Mouse (Mus musculus) MEL (cell line): ENCODE measurements around the gene Olfr221. TPM values are rescaled to one million over a fixed set of nuclear protein-coding genes. Genes with fewer than 3 reads are reported as not detected.

Source experiments
- DNase-seq: peaks from one replicate; pipeline ENCODE4 v3.0.0; 2011; ENCODE audit warnings: low read depth, low spot score
- H3K27ac ChIP-seq: 2 replicates; pipeline ENCODE4 v1.5.1; 2012; ENCODE audit warnings: low read depth, mild to moderate bottlenecking, control low read depth, low read length, moderate library complexity; ENCODE audit not compliant: control insufficient read depth
- H3K27me3 ChIP-seq, 2 experiments: fragments of 150-350 bp in 1 of 2; sonication (generic) in 1 of 2; 2 replicates each; pipeline ENCODE4 v1.6.1; 2012; ENCODE audit warnings: low read length in 2 of 2, mild to moderate bottlenecking in 2 of 2, improper control_type of control experiment in 1 of 2, moderate library complexity in 1 of 2; ENCODE audit not compliant: insufficient read depth in 2 of 2, control insufficient read depth in 1 of 2
- H3K36me3 ChIP-seq, 2 experiments: 2 replicates each; pipeline ENCODE4 v1.6.1; 2012 to 2014; ENCODE audit warnings: low read length in 2 of 2, improper control_type of control experiment in 1 of 2, inconsistent platforms in 1 of 2, mild to moderate bottlenecking in 1 of 2; ENCODE audit not compliant: insufficient read depth in 2 of 2, control insufficient read depth in 1 of 2
- H3K4me1 ChIP-seq, 2 experiments: fragments of 150-350 bp in 1 of 2; sonication (generic) in 1 of 2; 2 replicates each; pipeline ENCODE4 v1.6.1; 2012; ENCODE audit warnings: low read length in 2 of 2, improper control_type of control experiment in 1 of 2, mild to moderate bottlenecking in 1 of 2; ENCODE audit not compliant: insufficient read depth in 2 of 2, control insufficient read depth in 1 of 2
- H3K4me3 ChIP-seq, 2 experiments: fragments of 150-350 bp in 1 of 2; sonication (generic) in 1 of 2; 2 replicates each; pipeline ENCODE4 v1.5.1; 2012; ENCODE audit warnings: low read depth in 2 of 2, low read length in 2 of 2, mild to moderate bottlenecking in 2 of 2, moderate library complexity in 2 of 2, control low read depth in 1 of 2, improper control_type of control experiment in 1 of 2; ENCODE audit not compliant: control insufficient read depth in 1 of 2, insufficient read depth in 1 of 2
- H3K79me2 ChIP-seq: 2 replicates; pipeline ENCODE4 v1.6.1; 2012; ENCODE audit warnings: mild to moderate bottlenecking, low read length, moderate library complexity; ENCODE audit not compliant: control insufficient read depth, poor library complexity, insufficient read depth
- H3K9ac ChIP-seq: 2 replicates; pipeline ENCODE4 v1.6.1; 2012; ENCODE audit warnings: low read depth, mild to moderate bottlenecking, control low read depth, low read length, moderate library complexity; ENCODE audit not compliant: control insufficient read depth, poor library complexity, severe bottlenecking
- H3K9me3 ChIP-seq: fragments of 150-350 bp; sonication (generic); replicated peaks from 2 replicates; pipeline ENCODE4 v1.6.1; 2012; ENCODE audit warnings: mild to moderate bottlenecking, low read length, improper control_type of control experiment, moderate library complexity; ENCODE audit not compliant: insufficient read depth
- BHLHE40 ChIP-seq: IDR thresholded peaks from 2 replicates; pipeline ENCODE4 v1.6.1; 2012; ENCODE audit warnings: low read depth, mild to moderate bottlenecking, inconsistent platforms, low read length, improper control_type of control experiment, borderline replicate concordance
- CHD2 ChIP-seq: IDR thresholded peaks from 2 replicates; pipeline ENCODE4 v1.6.1; 2011; ENCODE audit warnings: low read length, improper control_type of control experiment
- CTCF ChIP-seq, 3 experiments: IDR thresholded peaks in 2 of 3; conservative IDR thresholded peaks in 1 of 3; 2 replicates each; pipeline ENCODE4 v1.5.1; 2011 to 2012; ENCODE audit warnings: low read length in 3 of 3, low read depth in 2 of 3, mild to moderate bottlenecking in 2 of 3, improper control_type of control experiment in 1 of 3, inconsistent platforms in 1 of 3, mixed read lengths in 1 of 3, moderate library complexity in 1 of 3; ENCODE audit not compliant: control insufficient read depth in 1 of 3, insufficient read depth in 1 of 3, poor library complexity in 1 of 3, severe bottlenecking in 1 of 3
- E2F4 ChIP-seq: IDR thresholded peaks from 2 replicates; pipeline ENCODE4 v1.6.1; 2011; ENCODE audit warnings: low read depth, low read length, improper control_type of control experiment, borderline replicate concordance
- ELF1 ChIP-seq: IDR thresholded peaks from 2 replicates; pipeline ENCODE4 v1.6.1; 2014; ENCODE audit warnings: low read depth, mild to moderate bottlenecking, inconsistent platforms, low read length, improper control_type of control experiment, moderate library complexity
- EP300 ChIP-seq, 2 experiments: IDR thresholded peaks; 2 replicates each; pipeline ENCODE4 v1.6.1; 2011; ENCODE audit warnings: improper control_type of control experiment in 2 of 2, low read length in 2 of 2, low read depth in 1 of 2, mild to moderate bottlenecking in 1 of 2
- ETS1 ChIP-seq: IDR thresholded peaks from 2 replicates; pipeline ENCODE4 v1.6.1; 2012; ENCODE audit warnings: low read depth, mild to moderate bottlenecking, inconsistent platforms, low read length, improper control_type of control experiment, moderate library complexity
- GABPA ChIP-seq: IDR thresholded peaks from 2 replicates; pipeline ENCODE4 v1.6.1; 2012; ENCODE audit warnings: low read depth, mild to moderate bottlenecking, inconsistent platforms, low read length, improper control_type of control experiment, moderate library complexity
- KAT2A ChIP-seq: conservative IDR thresholded peaks from 2 replicates; pipeline ENCODE4 v1.6.1; 2012; ENCODE audit warnings: low read depth, low read length, improper control_type of control experiment, inconsistent platforms
- MEF2A ChIP-seq: IDR thresholded peaks from 2 replicates; pipeline ENCODE4 v1.6.1; 2014; ENCODE audit warnings: low read depth, mild to moderate bottlenecking, inconsistent platforms, low read length, improper control_type of control experiment; ENCODE audit not compliant: poor library complexity, insufficient replicate concordance, severe bottlenecking; ENCODE audit errors: extremely low read depth
- MXI1 ChIP-seq: IDR thresholded peaks from 2 replicates; pipeline ENCODE4 v1.6.1; 2011; ENCODE audit warnings: mild to moderate bottlenecking, low read depth, low read length, improper control_type of control experiment
- MYB ChIP-seq: IDR thresholded peaks from 2 replicates; pipeline ENCODE4 v1.6.1; 2011; ENCODE audit warnings: mild to moderate bottlenecking, low read depth, low read length, improper control_type of control experiment
- NELFE ChIP-seq: IDR thresholded peaks from 2 replicates; pipeline ENCODE4 v1.6.1; 2011; ENCODE audit warnings: low read depth, low read length, improper control_type of control experiment
- NRF1 ChIP-seq: IDR thresholded peaks from 2 replicates; pipeline ENCODE4 v1.6.1; 2014; ENCODE audit warnings: low read depth, mild to moderate bottlenecking, inconsistent platforms, low read length, improper control_type of control experiment, moderate library complexity; ENCODE audit not compliant: poor library complexity, insufficient read depth, severe bottlenecking
- POLR2A ChIP-seq, 2 experiments: IDR thresholded peaks; 2 replicates each; pipeline ENCODE4 v1.6.1; 2011 to 2012; ENCODE audit warnings: low read length in 2 of 2, mild to moderate bottlenecking in 2 of 2, control low read depth in 1 of 2, improper control_type of control experiment in 1 of 2, low read depth in 1 of 2, moderate library complexity in 1 of 2; ENCODE audit not compliant: control insufficient read depth in 1 of 2, insufficient read depth in 1 of 2, poor library complexity in 1 of 2
- POLR2AphosphoS2 ChIP-seq: IDR thresholded peaks from 2 replicates; pipeline ENCODE4 v1.6.1; 2011; ENCODE audit warnings: low read length, improper control_type of control experiment
- POLR2AphosphoS5 ChIP-seq: IDR thresholded peaks from 2 replicates; pipeline ENCODE4 v1.6.1; 2012; ENCODE audit warnings: low read depth, borderline replicate concordance, mild to moderate bottlenecking, inconsistent platforms, low read length, moderate library complexity, mixed read lengths
- RAD21 ChIP-seq: IDR thresholded peaks from 2 replicates; pipeline ENCODE4 v1.6.1; 2011; ENCODE audit warnings: mild to moderate bottlenecking, low read depth, low read length, improper control_type of control experiment
- RCOR1 ChIP-seq: IDR thresholded peaks from 2 replicates; pipeline ENCODE4 v1.6.1; 2012; ENCODE audit warnings: low read depth, mild to moderate bottlenecking, inconsistent platforms, low read length, improper control_type of control experiment
- SIN3A ChIP-seq: IDR thresholded peaks from 2 replicates; pipeline ENCODE4 v1.6.1; 2012; ENCODE audit warnings: low read length, improper control_type of control experiment, inconsistent platforms
- TAL1 ChIP-seq: IDR thresholded peaks from 2 replicates; pipeline ENCODE4 v1.6.1; 2012; ENCODE audit warnings: mild to moderate bottlenecking, inconsistent platforms, low read length, moderate library complexity, mixed read lengths
- TBP ChIP-seq: IDR thresholded peaks from 2 replicates; pipeline ENCODE4 v1.8.0; 2011; ENCODE audit warnings: low read depth, low read length, improper control_type of control experiment
- TCF12 ChIP-seq: IDR thresholded peaks from 2 replicates; pipeline ENCODE4 v1.6.1; 2014; ENCODE audit warnings: low read depth, mild to moderate bottlenecking, inconsistent platforms, low read length, improper control_type of control experiment, moderate library complexity
- UBTF ChIP-seq: IDR thresholded peaks from 2 replicates; pipeline ENCODE4 v1.6.1; 2012; ENCODE audit warnings: low read depth, mild to moderate bottlenecking, inconsistent platforms, low read length, improper control_type of control experiment, moderate library complexity, borderline replicate concordance; ENCODE audit not compliant: insufficient read depth
- USF1 ChIP-seq: IDR thresholded peaks from 2 replicates; pipeline ENCODE4 v1.6.1; 2014; ENCODE audit warnings: low read depth, mild to moderate bottlenecking, inconsistent platforms, low read length, improper control_type of control experiment, moderate library complexity
- ZC3H11A ChIP-seq: IDR thresholded peaks from 2 replicates; pipeline ENCODE4 v1.6.1; 2012; ENCODE audit warnings: low read depth, mild to moderate bottlenecking, inconsistent platforms, low read length, improper control_type of control experiment
- ZMIZ1 ChIP-seq: IDR thresholded peaks from 2 replicates; pipeline ENCODE4 v1.6.1; 2012; ENCODE audit warnings: low read depth, mild to moderate bottlenecking, inconsistent platforms, low read length, improper control_type of control experiment, moderate library complexity
- polyA plus RNA-seq, 2 experiments: library from polyadenylated mRNA; stranded (reverse) in 1 of 2; unstranded in 1 of 2; fragments of >175 nt in 1 of 2; fragments of >200 nt in 1 of 2; gene quantifications; 2 replicates each; pipeline versions ENCODE4 v1.2.1 to v1.2.4; 2012; ENCODE audit warnings: low replicate concordance in 2 of 2, low read depth in 1 of 2; ENCODE audit not compliant: insufficient read length in 2 of 2, insufficient read depth in 1 of 2, missing spikeins in 1 of 2
- total RNA-seq: library from RNA; depleted of rRNA; stranded (reverse); fragments of 300-350 nt; gene quantifications from 2 replicates; pipeline ENCODE4 v1.2.3, GENCODE M21; 2012

The Olfr221 gene
- total and polyA plus RNA-seq, 3 experiments, result not detected

DNA sequence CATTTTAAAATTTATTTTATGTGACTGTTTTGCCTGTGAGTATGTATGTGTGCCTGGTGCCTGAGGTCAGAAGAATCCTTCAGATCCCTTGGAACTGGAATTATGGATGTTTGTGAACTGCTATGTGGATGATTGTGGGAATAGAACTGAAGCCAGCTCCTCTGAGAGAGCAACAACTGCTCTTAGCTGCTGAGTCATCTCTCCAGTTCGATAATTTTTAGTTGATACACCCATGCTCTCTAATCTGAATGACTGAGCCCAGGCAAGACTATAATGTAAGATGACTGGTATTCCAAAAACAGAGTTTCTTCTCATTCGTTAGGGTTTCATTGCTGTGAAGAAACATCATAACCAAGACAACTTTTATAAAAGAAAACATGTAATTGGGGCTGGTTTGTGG is 18.1 kb downstream of the Olfr221 start:
- Histone ChIP-seq H3K9me3 (no peaks in the 10 kb centered on the region), H3K4me3 (peak overlapping the region in 1 of 2 experiments; percentile 51; a peak in 1 of 4 replicates), H3K9ac (peak overlapping the region; percentile 71), H3K27me3 (no peaks in the 10 kb centered on the region), H3K4me1 (peaks cover 9 to 20% of the 10 kb centered on the region in 2 experiments), H3K36me3 (peaks cover 0 to 25% of the 10 kb centered on the region in 2 experiments; a peak in 2 of 4 replicates), H3K27ac (peak overlapping the region; percentile 94), H3K79me2 (peaks cover 7% of the 10 kb centered on the region; the same call in 1 of the 2 replicates)
- TF ChIP-seq ETS1 (no peak; the same call in 1 of the 2 replicates), SIN3A (0 out of 2 replicates have a peak, but pooled peaks have one; percentile 11), TBP (no peak), EP300 (IDR thresholded peaks at IDR 0.05; ENCODE audit: low read depth in 1 of 2, low read length in 2 of 2) (peak; percentile 46 to 48; a peak in 3 of 4 replicates), GABPA (peak; percentile 75), MXI1 (0 out of 2 replicates have a peak, but pooled peaks have one; percentile 20)
- peak; percentile 52 for DNase-seq

DNA sequence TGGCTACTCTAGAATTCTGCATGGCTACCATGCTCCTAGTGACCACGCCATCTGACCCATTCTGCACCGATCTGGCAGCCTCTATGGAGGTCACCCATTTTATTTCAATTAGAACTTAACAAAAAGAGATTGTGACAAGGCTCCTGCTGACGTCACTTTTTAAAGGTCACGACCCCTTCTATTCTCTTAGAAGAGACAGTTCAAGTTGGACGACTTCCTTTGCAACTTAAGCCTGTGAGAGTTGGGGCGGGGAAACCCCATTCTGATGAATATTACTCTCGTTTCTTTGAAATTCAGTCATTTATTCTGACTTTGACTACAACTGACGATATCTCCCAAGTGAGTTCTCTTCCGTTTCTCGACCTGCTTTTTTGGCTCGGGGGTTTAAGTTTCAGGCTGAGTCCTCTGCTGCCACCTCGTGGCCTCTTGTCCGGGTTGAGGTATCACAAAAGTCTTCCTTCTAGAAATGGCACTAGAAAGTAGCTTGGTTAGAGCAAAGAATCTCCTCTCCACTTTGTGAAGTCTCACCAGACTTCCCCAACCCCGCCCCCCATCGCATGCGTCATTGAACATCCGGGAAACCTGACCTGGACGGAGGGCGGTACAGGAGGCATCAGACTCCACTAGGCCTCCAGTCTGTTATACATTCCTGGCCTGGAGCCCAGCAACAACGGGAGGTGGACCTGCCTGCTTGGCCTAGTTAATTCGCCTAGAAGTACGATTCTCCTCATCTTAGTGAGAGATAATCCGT is 19.4 kb downstream of the Olfr221 start:
- Histone ChIP-seq H3K36me3 (peaks cover 0 to 25% of the 10 kb centered on the region in 2 experiments; a peak in 2 of 4 replicates), H3K4me3 (peak overlapping the region; percentile 59 to 60), H3K9ac (peak overlapping the region; percentile 88), H3K27ac (peak overlapping the region; percentile 94), H3K4me1 (peaks cover 9 to 28% of the 10 kb centered on the region in 2 experiments), H3K79me2 (peaks cover 14% of the 10 kb centered on the region), H3K9me3 (no peaks in the 10 kb centered on the region), H3K27me3 (no peaks in the 10 kb centered on the region)
- DNase-seq, result peak; percentile 98
- TF ChIP-seq NELFE (peak; percentile 82), MEF2A (peak; percentile 63; the same call in 1 of the 2 replicates), ZMIZ1 (peak; percentile 94; the same call in 1 of the 2 replicates), BHLHE40 (0 out of 2 replicates have a peak, but pooled peaks have one; percentile 41), CHD2 (no peak), ETS1 (peak; percentile 81), MYB (no peak), EP300 (IDR thresholded peaks at IDR 0.05; ENCODE audit: low read depth in 1 of 2, low read length in 2 of 2) (peak in 1 of 2 experiments; percentile 54; a peak in 2 of 4 replicates), RAD21 (peak; percentile 70), SIN3A (no peak; the same call in 1 of the 2 replicates), POLR2AphosphoS5 (peak; percentile 81; the same call in 1 of the 2 replicates), POLR2AphosphoS2 (peak; percentile 90; the same call in 1 of the 2 replicates), TAL1 (no peak), RCOR1 (no peak; the same call in 1 of the 2 replicates), ZC3H11A (peak; percentile 36), POLR2A (IDR thresholded peaks at IDR 0.05; ENCODE audit: control insufficient read depth in 1 of 2, insufficient read depth in 1 of 2, low read depth in 1 of 2, low read length in 2 of 2, poor library complexity in 1 of 2) (peak; percentile 32 to 90; a peak in 2 of 4 replicates), NRF1 (no peak), GABPA (no peak; the same call in 1 of the 2 replicates), CTCF (IDR thresholded peaks at IDR 0.05 in 2 of 3, conservative IDR thresholded peaks at IDR 0.05 in 1 of 3; ENCODE audit: control insufficient read depth in 1 of 3, insufficient read depth in 1 of 3, low read depth in 2 of 3, low read length in 3 of 3, poor library complexity in 1 of 3, severe bottlenecking in 1 of 3) (peak; percentile 56 to 86 (median 80)), E2F4 (0 out of 2 replicates have a peak, but pooled peaks have one; percentile 47), MXI1 (peak; percentile 75), UBTF (no peak), ELF1 (peak; percentile 67), KAT2A (peak; percentile 10; the same call in 1 of the 2 replicates), TCF12 (peak; percentile 73), USF1 (peak; percentile 32; the same call in 1 of the 2 replicates)
